Mouse (Mus musculus): Measurements from ENCODE around the gene Adra2b. TPM values are rescaled to one million over a fixed set of nuclear protein-coding genes. Genes with fewer than 3 reads are reported as not detected.

Adra2b gene
- polyA plus RNA-seq, 1 experiment: 0.30 TPM

- no peak for TF ChIP-seq CTCF (IDR thresholded peaks at IDR 0.05; ENCODE audit: borderline replicate concordance, extremely low read depth, insufficient read depth, insufficient read length)
- TF ChIP-seq POLR2A (IDR thresholded peaks at IDR 0.05; ENCODE audit: borderline replicate concordance, extremely low read depth, insufficient read depth, insufficient read length, poor library complexity, severe bottlenecking): no peak
- DNase-seq (ENCODE audit: low read depth): no peak
Observed at GRCm38 (mm10) chr2:127332807-127333570, 30.0 kb upstream of the Adra2b start.

GRCm38 (mm10) chr2:127333945-127334603, 28.9 kb upstream of the Adra2b start:
- no peak for DNase-seq (ENCODE audit: low read depth)
- TF ChIP-seq POLR2A (IDR thresholded peaks at IDR 0.05; ENCODE audit: borderline replicate concordance, extremely low read depth, insufficient read depth, insufficient read length, poor library complexity, severe bottlenecking): no peak
- TF ChIP-seq CTCF (IDR thresholded peaks at IDR 0.05; ENCODE audit: borderline replicate concordance, extremely low read depth, insufficient read depth, insufficient read length): no peak

- DNase-seq (ENCODE audit: low read depth): no peak
- TF ChIP-seq POLR2A (IDR thresholded peaks at IDR 0.05; ENCODE audit: borderline replicate concordance, extremely low read depth, insufficient read depth, insufficient read length, poor library complexity, severe bottlenecking): no peak
- no peak for TF ChIP-seq CTCF (IDR thresholded peaks at IDR 0.05; ENCODE audit: borderline replicate concordance, extremely low read depth, insufficient read depth, insufficient read length)
Observed at GRCm38 (mm10) chr2:127335078-127335541, 27.9 kb upstream of the Adra2b start.

GRCm38 (mm10) chr2:127335767-127336496, 27.1 kb upstream of the Adra2b start, which contains the start of gene Dusp2:
Dusp2 (plus strand) TSS chr2:127336159.
- peak; percentile 72 for DNase-seq (ENCODE audit: low read depth)
- TF ChIP-seq POLR2A (IDR thresholded peaks at IDR 0.05; ENCODE audit: borderline replicate concordance, extremely low read depth, insufficient read depth, insufficient read length, poor library complexity, severe bottlenecking) (0 out of 2 replicates have a peak, but pooled peaks have one; percentile 19), CTCF (IDR thresholded peaks at IDR 0.05; ENCODE audit: borderline replicate concordance, extremely low read depth, insufficient read depth, insufficient read length) (no peak)

GRCm38 (mm10) chr2:127336497-127336832, 26.5 kb upstream of the Adra2b start:
- no peak for DNase-seq (ENCODE audit: low read depth)
- TF ChIP-seq POLR2A (IDR thresholded peaks at IDR 0.05; ENCODE audit: borderline replicate concordance, extremely low read depth, insufficient read depth, insufficient read length, poor library complexity, severe bottlenecking) (no peak), CTCF (IDR thresholded peaks at IDR 0.05; ENCODE audit: borderline replicate concordance, extremely low read depth, insufficient read depth, insufficient read length) (no peak)

GRCm38 (mm10) chr2:127336885-127337284, 26.1 kb upstream of the Adra2b start:
- no peak for DNase-seq (ENCODE audit: low read depth)
- TF ChIP-seq CTCF (IDR thresholded peaks at IDR 0.05; ENCODE audit: borderline replicate concordance, extremely low read depth, insufficient read depth, insufficient read length) (no peak), POLR2A (IDR thresholded peaks at IDR 0.05; ENCODE audit: borderline replicate concordance, extremely low read depth, insufficient read depth, insufficient read length, poor library complexity, severe bottlenecking) (no peak)

GRCm38 (mm10) chr2:127337531-127337930, 25.5 kb upstream of the Adra2b start:
- DNase-seq (ENCODE audit: low read depth): no peak

GRCm38 (mm10) chr2:127338012-127338411, 25.0 kb upstream of the Adra2b start:
- no peak for DNase-seq (ENCODE audit: low read depth)
- TF ChIP-seq POLR2A (IDR thresholded peaks at IDR 0.05; ENCODE audit: borderline replicate concordance, extremely low read depth, insufficient read depth, insufficient read length, poor library complexity, severe bottlenecking) (no peak), CTCF (IDR thresholded peaks at IDR 0.05; ENCODE audit: borderline replicate concordance, extremely low read depth, insufficient read depth, insufficient read length) (no peak)

More at GRCm38 (mm10) chr2:127337531-127337930, 25.5 kb upstream of the Adra2b start:
- TF ChIP-seq POLR2A (IDR thresholded peaks at IDR 0.05; ENCODE audit: borderline replicate concordance, extremely low read depth, insufficient read depth, insufficient read length, poor library complexity, severe bottlenecking) (no peak), CTCF (IDR thresholded peaks at IDR 0.05; ENCODE audit: borderline replicate concordance, extremely low read depth, insufficient read depth, insufficient read length) (no peak)

GRCm38 (mm10) chr2:127338416-127338815, 24.6 kb upstream of the Adra2b start, which contains the start of gene Astl:
Astl (plus strand) TSS chr2:127338639.
- TF ChIP-seq CTCF (IDR thresholded peaks at IDR 0.05; ENCODE audit: borderline replicate concordance, extremely low read depth, insufficient read depth, insufficient read length) (no peak), POLR2A (IDR thresholded peaks at IDR 0.05; ENCODE audit: borderline replicate concordance, extremely low read depth, insufficient read depth, insufficient read length, poor library complexity, severe bottlenecking) (no peak)
- no peak for DNase-seq (ENCODE audit: low read depth)

GRCm38 (mm10) chr2:127338833-127339232, 24.2 kb upstream of the Adra2b start:
- no peak for DNase-seq (ENCODE audit: low read depth)
- TF ChIP-seq CTCF (IDR thresholded peaks at IDR 0.05; ENCODE audit: borderline replicate concordance, extremely low read depth, insufficient read depth, insufficient read length): no peak
- TF ChIP-seq POLR2A (IDR thresholded peaks at IDR 0.05; ENCODE audit: borderline replicate concordance, extremely low read depth, insufficient read depth, insufficient read length, poor library complexity, severe bottlenecking): no peak

- no peak for DNase-seq (ENCODE audit: low read depth)
- no peak for TF ChIP-seq CTCF (IDR thresholded peaks at IDR 0.05; ENCODE audit: borderline replicate concordance, extremely low read depth, insufficient read depth, insufficient read length)
- no peak for TF ChIP-seq POLR2A (IDR thresholded peaks at IDR 0.05; ENCODE audit: borderline replicate concordance, extremely low read depth, insufficient read depth, insufficient read length, poor library complexity, severe bottlenecking)
Observed at GRCm38 (mm10) chr2:127339262-127339661, 23.7 kb upstream of the Adra2b start.
